Mouse (Mus musculus) spleen, adult 12 weeks (tissue): ENCODE measurements around the gene Higd1b.
A peak's percentile ranks its signal among the peaks of the same experiment; 100 is the strongest.

Experiments
- DNase-seq: peaks from one replicate; pipeline ENCODE4 v3.0.0; 2022; ENCODE audit warnings: low spot score

Higd1b gene

DNA sequence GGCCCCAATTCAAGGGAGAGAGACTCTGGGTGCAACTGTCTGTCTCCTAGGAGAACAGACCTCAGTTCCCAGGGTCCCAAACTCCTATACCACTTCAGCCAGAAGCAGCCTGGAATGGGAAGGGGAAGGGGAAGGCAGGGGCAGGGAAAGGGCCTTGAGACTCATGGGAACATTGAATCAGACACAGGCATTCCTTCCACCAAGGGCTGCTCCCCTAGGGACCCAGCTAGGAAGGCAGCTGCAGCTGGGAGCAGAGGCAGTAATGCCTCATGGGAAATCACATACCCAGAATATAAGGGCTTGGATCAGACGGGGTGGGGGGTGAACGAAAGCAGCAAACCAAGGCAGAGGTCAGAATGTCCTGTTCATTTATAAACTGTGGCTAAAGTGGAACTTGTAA, 2.5 kb downstream of the Higd1b start:
- DNase-seq: no peak

DNA sequence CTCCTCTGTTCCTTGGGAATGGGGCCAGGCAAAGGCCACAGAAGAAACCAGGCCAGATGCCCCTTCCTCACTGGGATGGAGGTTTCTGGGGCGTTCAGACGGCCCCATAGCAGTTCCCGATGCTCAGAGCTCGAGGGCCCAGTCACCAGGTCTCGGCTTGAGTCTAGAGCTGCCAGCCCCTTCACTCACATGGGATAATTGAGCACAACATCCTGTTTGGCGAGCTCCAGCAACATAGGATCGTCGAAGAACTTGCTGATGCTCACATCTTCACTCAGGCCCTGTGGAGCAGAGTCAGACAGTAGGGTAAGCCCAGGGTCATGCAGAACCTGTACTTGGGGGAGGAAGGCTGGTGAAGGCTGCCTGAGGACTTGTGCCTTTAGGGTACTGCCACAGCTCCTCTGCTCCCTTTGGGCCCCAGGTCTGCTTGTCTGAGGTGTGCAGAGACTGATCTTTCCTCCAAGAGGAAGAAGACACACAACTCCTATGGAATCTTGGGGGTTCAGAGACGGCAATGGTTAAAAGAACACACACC, 3.0 kb downstream of the Higd1b start:
- no peak for DNase-seq

DNA sequence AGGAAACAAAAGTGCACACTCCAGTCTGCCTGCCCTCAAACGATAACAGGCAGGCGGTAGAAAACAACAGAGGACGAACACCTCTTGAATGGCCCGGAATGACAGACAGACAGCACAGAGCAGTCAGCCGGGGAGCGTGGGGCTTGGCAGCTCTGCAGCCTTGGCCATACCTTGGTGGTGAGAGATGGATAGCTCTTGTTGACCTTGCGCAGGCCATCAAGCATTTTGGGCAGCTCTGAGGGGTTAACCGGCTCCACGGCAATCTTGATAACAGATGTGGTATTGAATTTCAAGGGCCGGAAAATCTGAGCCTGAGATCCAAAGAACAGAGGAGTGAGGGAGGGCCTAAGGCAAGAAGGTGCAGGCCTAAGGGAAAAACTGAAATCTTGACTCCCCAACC, 10.3 kb downstream of the Higd1b start:
- no peak for DNase-seq

DNA sequence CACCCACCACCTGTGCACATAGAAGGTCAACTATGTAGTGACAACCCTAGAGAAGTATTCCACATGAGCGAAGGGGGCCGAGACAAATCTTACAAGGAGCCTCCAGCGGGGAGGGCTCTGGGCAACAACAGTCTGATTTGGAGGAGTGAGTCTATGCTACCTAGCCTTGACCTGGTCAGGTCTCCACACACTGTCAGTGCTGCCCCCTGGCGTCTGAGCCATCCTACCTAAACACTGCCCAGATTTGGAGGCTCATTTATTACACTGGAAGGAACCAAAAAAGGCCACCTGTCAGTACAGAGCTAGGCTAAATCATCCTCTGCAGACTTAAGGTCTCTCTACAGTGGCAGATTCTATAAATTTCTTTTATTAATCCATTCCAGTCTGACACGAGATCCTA, 16.2 kb downstream of the Higd1b start:
- DNase-seq: peak; percentile 8

DNA sequence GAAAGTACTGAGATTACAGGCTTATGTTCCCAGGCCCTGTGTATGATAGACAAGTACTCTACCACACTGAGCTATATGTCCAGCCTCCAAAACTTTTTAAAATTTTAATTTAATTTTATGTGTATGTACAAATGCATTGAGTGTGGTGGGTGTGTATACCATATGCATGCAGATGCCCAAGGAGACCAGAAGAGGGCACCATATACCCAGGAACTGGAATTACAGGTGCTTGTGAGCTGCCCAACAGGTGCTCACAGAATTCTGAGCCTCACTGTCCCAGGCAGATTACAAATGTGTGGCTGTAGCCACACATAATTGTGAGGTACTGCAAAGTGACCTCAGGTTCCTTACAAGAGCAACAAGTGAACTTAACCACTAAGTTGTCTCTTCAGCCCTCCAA, 18.1 kb downstream of the Higd1b start:
- DNase-seq: no peak

DNA sequence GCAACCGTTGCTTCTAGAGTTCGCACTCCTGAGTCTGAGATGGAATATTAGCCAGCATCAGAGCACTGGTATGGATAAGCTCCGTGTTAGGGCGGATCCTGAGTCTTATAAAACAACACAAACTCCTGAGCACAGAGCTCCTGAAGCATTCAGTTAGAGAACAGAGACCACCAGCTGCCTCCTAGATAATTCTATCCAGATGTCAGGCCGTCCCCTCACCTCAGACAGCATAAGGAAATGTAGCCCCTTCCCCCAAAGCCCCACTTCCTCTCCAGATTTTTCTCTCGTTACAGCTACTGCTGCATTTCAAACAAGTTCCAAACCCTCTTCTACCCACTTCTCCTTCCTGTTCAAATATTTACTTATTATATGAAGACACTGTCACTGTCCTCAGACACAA, 20.3 kb downstream of the Higd1b start:
- no peak for DNase-seq

DNA sequence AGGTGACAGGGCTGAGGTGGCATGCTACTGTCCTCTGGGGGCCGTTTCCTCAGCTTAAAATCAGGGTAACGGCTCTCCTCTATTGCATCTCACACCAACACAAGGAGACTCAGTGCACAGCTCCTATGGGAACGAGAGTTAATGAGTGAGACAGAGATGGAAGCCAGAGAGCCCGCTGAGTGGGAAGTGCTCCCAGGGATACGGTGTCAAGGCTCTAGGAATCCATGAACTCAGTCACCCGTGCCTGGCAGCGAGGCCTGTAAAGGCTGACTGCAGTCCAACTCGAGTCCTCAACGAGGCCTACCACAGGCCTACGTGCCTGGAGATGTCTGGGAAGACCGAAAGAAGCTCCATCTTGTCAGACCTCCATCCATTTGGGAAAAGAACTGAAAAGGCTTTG, 23.3 kb downstream of the Higd1b start:
- no peak for DNase-seq

DNA sequence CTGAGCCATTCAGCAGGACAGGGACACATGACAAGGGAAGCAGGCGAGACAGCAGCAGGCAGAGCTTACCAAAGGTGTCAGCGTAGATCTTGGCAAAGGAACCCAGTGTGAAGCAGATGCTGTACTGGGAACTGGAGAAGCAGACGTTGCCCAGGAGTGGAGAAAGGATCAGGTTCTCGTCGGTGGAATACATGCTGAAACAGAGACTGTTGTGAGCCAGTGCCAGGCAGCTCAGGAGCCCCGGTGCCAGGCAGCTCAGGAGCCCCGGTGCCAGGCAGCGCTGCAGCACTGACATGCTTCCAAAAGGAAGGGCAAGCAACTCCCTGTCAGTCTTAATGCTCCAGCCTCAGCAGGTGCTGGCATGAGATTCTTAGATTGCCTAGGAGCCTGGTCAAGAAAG, 24.3 kb downstream of the Higd1b start:
- no peak for DNase-seq

DNA sequence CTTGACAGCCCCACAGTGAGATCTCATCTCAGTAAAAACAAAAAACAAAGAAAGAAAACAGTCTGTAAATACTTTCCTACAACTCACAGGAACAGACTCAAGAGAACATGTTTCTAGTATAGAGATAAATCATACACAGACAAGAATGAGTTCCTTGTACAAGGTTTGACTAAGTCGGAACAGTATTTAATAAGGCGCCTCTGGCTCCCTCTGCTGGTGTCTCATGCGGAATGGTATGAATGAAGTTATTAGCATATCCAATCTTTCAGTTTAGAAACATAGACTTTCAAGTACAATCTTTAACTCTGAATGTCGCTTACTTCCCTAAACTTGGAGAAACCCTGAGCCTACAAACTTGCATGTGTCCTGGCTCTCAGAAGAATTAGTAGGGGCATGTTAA, 28.6 kb downstream of the Higd1b start:
- DNase-seq: no peak

DNA sequence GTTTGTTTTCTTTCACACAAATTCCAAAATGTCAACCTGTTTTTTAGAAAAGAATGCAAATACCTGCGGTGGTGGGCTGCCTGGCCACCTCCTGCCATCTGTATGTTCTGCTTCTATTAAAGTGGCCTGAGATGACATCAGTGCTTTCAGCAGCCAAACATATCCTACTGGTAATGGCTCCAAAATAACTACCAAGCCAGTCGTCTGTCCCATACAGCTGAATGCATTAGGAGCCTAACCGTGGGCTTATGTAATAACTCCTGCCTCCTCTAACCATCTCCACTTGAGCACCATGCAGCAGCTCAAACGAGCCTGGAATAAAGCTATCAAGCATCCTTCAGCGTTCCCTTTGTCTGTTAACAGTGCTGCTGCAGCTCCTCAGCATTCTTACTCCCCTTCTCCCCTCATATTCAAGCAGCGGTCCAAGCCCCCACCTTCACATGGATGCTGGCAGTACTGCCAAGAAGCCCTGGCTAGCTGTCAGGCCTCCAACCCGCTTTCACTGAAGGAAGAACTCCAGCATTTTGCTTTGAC, 39.2 kb downstream of the Higd1b start:
- DNase-seq: no peak

DNA sequence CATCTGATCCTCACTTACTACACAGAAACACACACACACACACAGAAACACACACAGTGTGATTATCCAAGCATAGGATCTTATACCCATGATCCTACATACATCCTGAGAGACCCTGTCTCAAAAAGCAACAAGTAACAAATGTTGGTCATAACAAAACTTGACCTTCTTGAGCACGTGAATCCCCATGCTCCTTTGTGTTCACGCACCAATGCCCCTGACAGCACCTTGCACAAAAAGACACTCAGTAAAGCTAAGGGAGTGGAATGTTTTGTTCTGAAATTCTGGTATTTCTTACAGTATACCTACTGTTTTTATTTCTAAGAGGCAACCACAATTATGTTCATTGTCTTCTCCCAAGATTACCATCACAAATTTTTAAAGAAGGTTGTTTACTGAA, 43.9 kb downstream of the Higd1b start:
- no peak for DNase-seq

DNA sequence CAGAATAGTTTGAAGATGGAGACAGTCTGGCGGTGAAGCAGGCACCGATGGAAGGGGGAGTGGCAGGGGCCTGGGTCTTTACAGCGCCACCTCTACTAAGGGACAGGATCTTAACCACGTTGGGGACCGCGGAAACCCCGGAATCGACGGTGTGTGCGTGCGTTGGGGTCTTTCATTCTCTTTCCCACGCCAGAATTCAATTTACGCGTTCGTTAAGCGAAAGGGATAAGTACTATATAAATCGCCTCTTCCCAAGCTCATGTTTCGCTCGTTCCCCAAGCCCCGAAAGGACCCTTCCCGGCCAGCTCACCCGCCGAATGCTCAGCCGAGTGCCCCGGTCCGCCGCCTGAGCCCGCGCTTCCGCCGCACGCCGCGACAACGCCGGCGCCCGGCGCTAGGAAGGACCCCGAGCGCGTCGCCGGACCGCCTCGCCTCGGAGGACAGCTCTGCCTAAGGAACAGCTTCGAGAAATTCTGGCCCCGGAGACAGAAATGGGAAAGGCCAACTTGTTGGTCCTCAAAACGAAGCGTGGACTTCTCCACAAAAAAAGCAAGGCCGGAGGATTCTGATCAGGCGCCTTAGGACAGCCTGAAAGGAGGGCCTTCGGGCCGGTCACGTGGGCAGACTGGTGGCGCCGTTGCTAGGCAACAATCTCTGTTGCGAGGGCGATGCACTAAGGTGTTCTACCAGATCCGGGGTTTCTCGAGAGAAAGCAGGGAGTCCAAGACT, 45.1 kb downstream of the Higd1b start, which contains the start of the genes Eftud2 and Ccdc103:
Eftud2 (minus strand) TSS at position 401 of the 729 bp plus-strand sequence.
Ccdc103 (plus strand) TSS at position 620 of the 729 bp plus-strand sequence.
- peak; percentile 94 for DNase-seq

DNA sequence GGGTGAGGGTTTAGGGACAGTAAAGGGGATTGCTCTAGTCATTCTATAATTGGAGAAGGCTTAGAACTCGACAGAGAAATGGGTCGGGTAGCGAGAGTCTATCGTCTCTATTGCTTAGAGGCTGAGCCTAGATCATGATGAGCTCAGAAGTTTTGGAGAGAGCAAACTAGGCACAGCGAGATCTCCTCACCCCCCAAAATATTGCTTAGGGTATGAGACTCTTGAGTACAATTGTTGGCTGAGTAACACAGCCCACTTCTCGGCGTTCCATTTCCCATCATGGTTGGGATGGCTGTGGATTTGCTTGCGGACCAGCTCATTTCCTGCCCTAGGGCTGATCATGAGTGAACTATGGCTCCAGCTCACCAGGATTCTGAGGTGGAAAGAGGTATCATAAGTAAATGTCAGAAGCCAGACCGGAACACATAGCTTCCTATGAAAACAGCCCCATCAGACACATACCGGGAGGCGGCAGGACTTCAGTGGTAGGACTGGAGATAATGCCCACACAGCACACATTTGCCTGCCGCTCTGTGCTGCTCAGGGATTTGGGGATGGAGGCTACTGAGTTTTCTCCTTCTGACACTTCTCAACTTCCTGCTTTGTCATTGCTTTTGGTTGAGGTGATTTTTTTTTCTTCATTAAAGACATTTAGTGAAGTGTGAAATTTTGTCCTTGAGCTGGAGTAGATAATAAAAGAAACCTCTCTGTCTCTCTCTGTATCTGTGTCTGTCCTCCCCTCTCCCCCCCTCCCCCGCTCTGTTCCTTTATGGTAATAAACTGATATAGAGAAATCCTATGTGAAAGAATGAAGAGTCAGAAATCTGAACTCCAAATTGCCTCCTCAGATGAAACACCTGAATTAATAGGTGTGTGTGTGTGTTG, 45.9 kb downstream of the Higd1b start:
- no peak for DNase-seq

DNA sequence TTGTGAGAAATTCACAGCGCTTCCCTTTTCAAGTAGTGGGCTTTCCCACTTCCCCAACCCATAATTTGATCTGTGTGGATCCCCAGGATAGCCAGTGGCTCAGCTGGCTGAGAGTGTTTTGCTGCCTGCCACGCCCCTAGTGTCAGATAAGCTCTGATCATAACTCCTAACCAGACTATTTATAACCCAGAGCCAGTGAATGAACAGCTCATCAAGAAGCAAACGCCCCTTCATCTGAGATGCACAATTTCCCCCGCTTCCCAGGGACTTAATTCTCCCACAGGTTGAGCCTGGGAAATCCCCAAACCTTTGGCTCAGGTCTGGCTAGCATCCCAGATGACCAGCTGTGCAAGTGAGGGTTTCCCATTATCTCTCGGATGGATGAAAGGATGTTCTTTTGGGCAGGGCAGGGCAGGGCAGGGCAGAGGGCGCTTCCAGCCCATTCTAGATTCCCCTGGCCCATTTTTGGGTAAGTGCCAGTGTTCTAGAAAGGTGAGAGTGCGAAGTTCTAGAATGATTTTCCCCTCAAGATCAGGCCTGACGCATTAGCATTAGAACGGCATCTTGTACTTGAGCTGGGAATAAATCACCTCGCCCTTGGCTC, 49.1 kb downstream of the Higd1b start, which contains the start of gene Fam187a:
Fam187a (plus strand) TSS at position 554 of the 604 bp plus-strand sequence.
- DNase-seq: no peak

DNA sequence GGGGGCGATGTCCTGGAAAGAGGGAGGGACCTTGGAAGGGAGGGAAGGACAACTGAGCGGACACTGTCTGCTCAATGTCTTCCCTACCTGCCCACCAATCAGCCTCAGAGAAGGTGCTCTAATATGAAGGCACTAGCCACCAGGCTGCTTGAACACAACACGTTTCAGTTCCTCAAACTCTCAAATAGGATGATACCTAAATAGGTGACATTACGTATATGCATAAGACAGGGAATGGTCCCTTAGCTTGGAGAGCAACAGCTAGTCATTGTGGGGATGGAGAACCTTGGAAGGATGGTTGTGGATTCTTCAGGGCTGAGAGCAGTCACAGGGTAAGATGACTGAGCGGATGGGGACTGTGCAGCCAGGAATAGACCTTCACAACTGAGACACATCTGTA, 51.8 kb downstream of the Higd1b start:
- no peak for DNase-seq
